Mouse (Mus musculus) ES-Bruce4 (cell line): ENCODE measurements around the gene Polr3h.

Experiments
- CTCF ChIP-seq: IDR thresholded peaks from one replicate; pipeline ENCODE4 v1.8.1; 2011; ENCODE audit warnings: low read depth, low read length
- POLR2A ChIP-seq: IDR thresholded peaks from one replicate; pipeline ENCODE4 v1.8.1; 2011; ENCODE audit warnings: low read length; ENCODE audit not compliant: insufficient read depth

DNA sequence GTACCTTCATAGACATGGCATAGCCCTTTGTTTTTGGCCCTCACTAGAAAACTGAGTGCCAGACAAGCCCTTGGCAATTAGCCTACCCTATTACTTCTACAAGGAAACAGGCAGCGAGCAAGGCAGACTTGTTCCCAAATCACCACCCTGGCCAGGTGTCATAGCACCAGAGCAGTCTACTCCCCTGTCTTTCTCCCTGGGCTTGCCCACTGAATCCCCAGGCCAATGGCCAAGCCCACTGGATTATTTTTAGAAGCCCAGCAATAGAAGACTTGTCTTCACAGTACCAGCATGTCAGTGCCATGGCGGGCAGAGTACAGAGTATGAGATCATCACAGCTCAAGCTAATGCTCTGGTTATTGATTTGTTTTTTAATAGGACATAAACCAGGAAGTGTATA lies 27.3 kb downstream of the Polr3h start:
- TF ChIP-seq POLR2A (no peak), CTCF (no peak)
